ENCODE assay signal across 8 mouse cellular contexts in genomic region chr11:100939512-100940151, GRCm38 (mm10). TPM values are rescaled to one million over a fixed set of nuclear protein-coding genes. Genes with fewer than 3 reads are reported as not detected.
DNase-seq lines count a peak whose midpoint lies in the region; ATAC-seq lines count a peak whose summit lies in the region.

TSS of gene Stat3 (minus strand) at chr11:100939540.

- peaks cover 14% of the 10 kb centered on the region for H3K4me1 ChIP-seq in embryonic facial prominence, embryonic 14.5 days (ENCODE audit: control insufficient read depth, insufficient read depth, low read length)
- peaks cover 12% of the 10 kb centered on the region; the same call in 1 of the 2 replicates for H3K4me1 ChIP-seq in kidney, embryonic 14.5 days (ENCODE audit: control insufficient read depth, insufficient read depth, low read length)
- peaks cover 32% of the 10 kb centered on the region for H3K4me1 ChIP-seq in limb, embryonic 15.5 days

- peak within 1 kb of the TSS; percentile 71 for H3K4me2 ChIP-seq in embryonic facial prominence, embryonic 14.5 days (ENCODE audit: low read depth, low read length)
- peak within 1 kb of the TSS; percentile 78 for H3K4me2 ChIP-seq in kidney, embryonic 14.5 days (replicated peaks; ENCODE audit: low read depth, low read length)
- H3K4me2 ChIP-seq in limb, embryonic 15.5 days, result peak within 1 kb of the TSS; percentile 82

- DNase-seq in 416B (ENCODE audit: low read depth), result peak; percentile 100
- peak; percentile 99 to 100 for DNase-seq in adrenal gland, postnatal 4 days (ENCODE audit: low spot score in 2 of 2)
- peak; percentile 100 for DNase-seq in embryonic facial prominence, embryonic 14.5 days (ENCODE audit: low spot score)
- peak; percentile 99 to 100 for DNase-seq in heart, adult 9 months (ENCODE audit: low spot score in 2 of 2)
- peak; percentile 98 to 99 for DNase-seq in monocyte, adult 2 months (ENCODE audit: low read depth in 1 of 2, low spot score in 2 of 2)
- DNase-seq in spleen, postnatal 36 days (ENCODE audit: low spot score in 2 of 2), result peak; percentile 99

- ATAC-seq in embryonic facial prominence, embryonic 14.5 days (ENCODE audit: low read depth), result peak; percentile 98
- peak; percentile 99 for ATAC-seq in kidney, embryonic 14.5 days (ENCODE audit: low FRiP score, low TSS enrichment)
- peak; percentile 98 for ATAC-seq in limb, embryonic 15.5 days (ENCODE audit: insufficient number of reproducible peaks, low FRiP score, low TSS enrichment, low read depth)

- peak within 1 kb of the TSS; percentile 90 for H3K9ac ChIP-seq in embryonic facial prominence, embryonic 14.5 days (ENCODE audit: low read depth, low read length)
- H3K9ac ChIP-seq in kidney, embryonic 14.5 days (ENCODE audit: low read depth, low read length), result peak within 1 kb of the TSS; percentile 83
- peak within 1 kb of the TSS; percentile 91 for H3K9ac ChIP-seq in limb, embryonic 15.5 days

- H3K36me3 ChIP-seq in embryonic facial prominence, embryonic 14.5 days (ENCODE audit: control insufficient read depth, insufficient read depth, low read length), result no peaks in the 10 kb centered on the region
- no peaks in the 10 kb centered on the region for H3K36me3 ChIP-seq in kidney, embryonic 14.5 days (ENCODE audit: control insufficient read depth, insufficient read depth, low read length)
- no peaks in the 10 kb centered on the region for H3K36me3 ChIP-seq in limb, embryonic 15.5 days

- no peaks in the 10 kb centered on the region for H3K27me3 ChIP-seq in embryonic facial prominence, embryonic 14.5 days (replicated peaks; ENCODE audit: control insufficient read depth, insufficient read depth, low read length)
- H3K27me3 ChIP-seq in kidney, embryonic 14.5 days (ENCODE audit: control insufficient read depth, insufficient read depth, low read length), result no peaks in the 10 kb centered on the region
- H3K27me3 ChIP-seq in limb, embryonic 15.5 days, result no peaks in the 10 kb centered on the region

- no peaks in the 10 kb centered on the region for H3K9me3 ChIP-seq in embryonic facial prominence, embryonic 14.5 days (ENCODE audit: control insufficient read depth, low read length)
- H3K9me3 ChIP-seq in kidney, embryonic 14.5 days (ENCODE audit: control insufficient read depth, low read length), result no peaks in the 10 kb centered on the region
- H3K9me3 ChIP-seq in limb, embryonic 15.5 days, result no peaks in the 10 kb centered on the region

- peak within 1 kb of the TSS; percentile 92 for H3K4me3 ChIP-seq in embryonic facial prominence, embryonic 14.5 days (ENCODE audit: low read depth, low read length)
- peak within 1 kb of the TSS; percentile 90 for H3K4me3 ChIP-seq in kidney, embryonic 14.5 days (ENCODE audit: low read length)
- H3K4me3 ChIP-seq in limb, embryonic 15.5 days, result peak within 1 kb of the TSS; percentile 76

- H3K27ac ChIP-seq in embryonic facial prominence, embryonic 14.5 days (replicated peaks; ENCODE audit: low read depth, low read length), result peak within 1 kb of the TSS; percentile 90
- H3K27ac ChIP-seq in kidney, embryonic 14.5 days (ENCODE audit: low read depth, low read length), result peak within 1 kb of the TSS; percentile 83
- peak within 1 kb of the TSS; percentile 96 for H3K27ac ChIP-seq in limb, embryonic 15.5 days

- WGBS in embryonic facial prominence, embryonic 14.5 days, result 1% methylated on average over 26 of the region's 29 CpGs
- WGBS in kidney, embryonic 14.5 days, result under 1% methylated on average over 26 of the region's 29 CpGs
- under 1% methylated on average over 29 of the region's 29 CpGs for WGBS in limb, embryonic 15.5 days

RNA-seq across cellular contexts. Expression of gene Stat3, which starts in this region (rescaled TPM):
- total RNA-seq in adrenal gland, postnatal 4 days (2021), result 10 to 100 TPM; 72.8 to 74.9 TPM
- polyA plus RNA-seq in embryonic facial prominence, embryonic 14.5 days (2014; fragmentation: Nextera tagmentation; extraction: Ambion mirVana), result 71.4 and 82.9 TPM in 2 replicates
- polyA plus RNA-seq in kidney, embryonic 14.5 days (2014; fragmentation: Nextera tagmentation; extraction: Ambion mirVana), result 25.3 and 40.0 TPM in 2 replicates
- 72.9 and 85.2 TPM in 2 replicates for polyA plus RNA-seq in limb, embryonic 15.5 days (2015; fragmentation: Nextera tagmentation; extraction: Ambion mirVana)

Comparison
In these comparisons a context has a peak if more than half of its experiments do, and no peak if none do; other contexts are left out.
1. Peak in every context shown above with its lines: DNase-seq, ATAC-seq, H3K4me3 ChIP-seq and H3K27ac ChIP-seq.